Comparison of ENCODE assay signal across 8 mouse cellular contexts in the genomic region with DNA sequence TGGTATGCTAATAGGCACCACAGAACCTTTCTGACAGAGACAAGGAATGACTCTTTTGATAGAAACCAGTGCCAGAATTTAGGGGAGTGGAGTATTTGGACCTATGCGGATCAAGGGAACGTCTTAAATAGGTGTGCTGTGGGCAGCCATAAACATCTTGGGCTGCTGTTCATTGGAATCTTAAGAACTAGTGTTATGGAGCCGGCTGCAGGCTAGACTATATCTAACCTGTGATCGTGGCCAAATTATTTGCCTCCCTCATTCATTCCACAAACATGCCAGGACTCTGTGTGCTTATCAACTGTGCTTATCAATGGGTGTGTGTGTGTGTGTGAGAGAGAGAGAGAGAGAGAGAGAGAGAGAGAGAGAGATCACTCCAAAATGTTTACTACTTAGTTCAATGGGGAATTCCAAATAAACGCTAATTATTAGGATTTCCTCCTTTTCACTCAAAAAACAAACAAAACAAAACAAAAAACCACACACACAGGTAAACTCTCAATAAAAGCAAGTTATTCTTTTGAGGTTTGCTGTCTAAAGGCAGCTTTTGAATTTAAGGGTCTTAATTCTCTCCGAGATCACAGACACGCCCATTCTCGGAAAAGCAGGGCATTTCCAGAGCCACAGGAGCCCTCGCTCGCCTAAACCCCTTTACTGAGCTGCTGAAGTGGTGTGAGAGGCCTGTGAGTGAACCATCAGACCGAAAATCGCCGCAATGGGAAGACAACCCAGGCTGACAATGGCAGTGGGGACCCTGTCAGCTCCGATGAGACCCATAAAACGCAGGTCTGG. TPM values are rescaled to one million over a fixed set of nuclear protein-coding genes. Genes with fewer than 3 reads are reported as not detected.
DNase-seq lines count a peak whose midpoint lies in the region; ATAC-seq lines count a peak whose summit lies in the region.

No protein-coding gene starts in this region.

- DNase-seq in kidney, postnatal 36 days: no peak
- peak; percentile 76 for DNase-seq in c-Kit-positive CD71-positive TER-119-positive erythroid progenitor cells, embryonic 14.5 days (ENCODE audit: low spot score)
- peak; percentile 32 for DNase-seq in midbrain, embryonic 14.5 days
- no peak for DNase-seq in left cerebral cortex, adult 8-10 months (ENCODE audit: low spot score in 2 of 2)
- no peak for DNase-seq in layer of hippocampus, postnatal 36 days
- DNase-seq in urinary bladder, postnatal 14 days (ENCODE audit: low spot score): no peak

- H3K4me2 ChIP-seq in kidney, embryonic 16.5 days (replicated peaks; ENCODE audit: low read depth, low read length): peak overlapping the region; percentile 66
- H3K4me2 ChIP-seq in midbrain, embryonic 14.5 days (ENCODE audit: low read length): peak overlapping the region; percentile 90

- no peaks in the 10 kb centered on the region for H3K27me3 ChIP-seq in kidney, embryonic 16.5 days (ENCODE audit: insufficient read depth, low read length)
- no peaks in the 10 kb centered on the region for H3K27me3 ChIP-seq in midbrain, embryonic 14.5 days (ENCODE audit: control insufficient read depth, insufficient read depth, low read length)

- H3K4me3 ChIP-seq in kidney, embryonic 16.5 days (ENCODE audit: low read length): peak overlapping the region; percentile 86
- peak overlapping the region; percentile 96 for H3K4me3 ChIP-seq in midbrain, embryonic 14.5 days (replicated peaks; ENCODE audit: low read depth, low read length)

- H3K36me3 ChIP-seq in kidney, embryonic 16.5 days (ENCODE audit: insufficient read depth, low read length): no peaks in the 10 kb centered on the region
- H3K36me3 ChIP-seq in midbrain, embryonic 14.5 days (ENCODE audit: control insufficient read depth, insufficient read depth, low read length): no peaks in the 10 kb centered on the region

- peaks cover 18% of the 10 kb centered on the region for H3K4me1 ChIP-seq in kidney, embryonic 16.5 days (ENCODE audit: insufficient read depth, low read length)
- peaks cover 17% of the 10 kb centered on the region for H3K4me1 ChIP-seq in midbrain, embryonic 14.5 days (ENCODE audit: control insufficient read depth, insufficient read depth, low read length)

- WGBS in kidney, embryonic 16.5 days: 7% methylated on average over 15 of the region's 15 CpGs
- 8% methylated on average over 15 of the region's 15 CpGs for WGBS in midbrain, embryonic 14.5 days

- ATAC-seq in kidney, embryonic 16.5 days (ENCODE audit: low FRiP score, low TSS enrichment): no peak
- ATAC-seq in inflammation-experienced regulatory T-cells, adult 6 months: peak; percentile 9
- ATAC-seq in midbrain, embryonic 14.5 days (ENCODE audit: low FRiP score, low TSS enrichment): no peak

- H3K9me3 ChIP-seq in kidney, embryonic 16.5 days (ENCODE audit: low read length): no peaks in the 10 kb centered on the region
- H3K9me3 ChIP-seq in midbrain, embryonic 14.5 days (ENCODE audit: control insufficient read depth, low read length): no peaks in the 10 kb centered on the region

- peak overlapping the region; percentile 73 for H3K9ac ChIP-seq in kidney, embryonic 16.5 days (replicated peaks; ENCODE audit: low read length)
- H3K9ac ChIP-seq in midbrain, embryonic 14.5 days (replicated peaks; ENCODE audit: low read length): peak overlapping the region; percentile 95

- H3K27ac ChIP-seq in kidney, embryonic 16.5 days (ENCODE audit: low read length): peak overlapping the region; percentile 97
- H3K27ac ChIP-seq in midbrain, embryonic 14.5 days (replicated peaks; ENCODE audit: low read depth, low read length): peak overlapping the region; percentile 99

RNA-seq across cellular contexts. Expression of a gene that starts 0.8 kb away (rescaled TPM):
- 69.8 and 75.4 TPM in 2 replicates for polyA plus RNA-seq in kidney, embryonic 16.5 days (2015; fragmentation: Nextera tagmentation; extraction: Ambion mirVana)
- 10 to 100 TPM; 14.0 to 19.4 (median 16.6) TPM for polyA plus RNA-seq in inflammation-experienced regulatory T-cells, adult 6 months (2017; shearing (Covaris generic))
- polyA plus RNA-seq in midbrain, embryonic 14.5 days (2014; fragmentation: Nextera tagmentation; extraction: Ambion mirVana): 105 and 110 TPM in 2 replicates
- total RNA-seq in left cerebral cortex, adult 8-10 months (2022): 100 to 1,000 TPM; 114 to 132 (median 121) TPM
- total RNA-seq in layer of hippocampus, postnatal 36 days (2021): 100 to 1,000 TPM; 123 to 127 TPM

RNA-seq across cellular contexts. Expression of a gene that starts 15.1 kb away (rescaled TPM):
- 0.31 and 0.39 TPM in 2 replicates for polyA plus RNA-seq in kidney, embryonic 16.5 days (2015; fragmentation: Nextera tagmentation; extraction: Ambion mirVana)
- polyA plus RNA-seq in inflammation-experienced regulatory T-cells, adult 6 months (2017; shearing (Covaris generic)): under 1 TPM in 1 of 3 experiments, not detected in 2; 0.15 TPM
- 0.94 and 0.97 TPM in 2 replicates for polyA plus RNA-seq in midbrain, embryonic 14.5 days (2014; fragmentation: Nextera tagmentation; extraction: Ambion mirVana)
- total RNA-seq in left cerebral cortex, adult 8-10 months (2022): under 1 TPM; 0.16 to 0.56 (median 0.26) TPM
- under 1 TPM in 1 of 2 experiments, not detected in 1; 0.40 TPM for total RNA-seq in layer of hippocampus, postnatal 36 days (2021)

Comparison
In these comparisons a context has a peak if more than half of its experiments do, and no peak if none do; other contexts are left out.
1. DNase-seq: peak in c-Kit-positive CD71-positive TER-119-positive erythroid progenitor cells, embryonic 14.5 days (single experiment) and midbrain, embryonic 14.5 days (single experiment); none in kidney, postnatal 36 days (0 of 2), left cerebral cortex, adult 8-10 months (0 of 2), layer of hippocampus, postnatal 36 days (0 of 2) and urinary bladder, postnatal 14 days (single experiment).